Mouse (Mus musculus) cortical plate, adult 2 months (tissue): ENCODE measurements at regions not wholly inside any gene's neighbourhood (a gene's known extent, or its start where the extent isn't known, plus 50 kb on each side); places are given as distances from the start of the nearest gene placed in this dataset.

Source experiments
- CTCF ChIP-seq: fragments of 200-500 bp; IDR thresholded peaks from 2 replicates; pipeline ENCODE4 v1.5.1; 2011; ENCODE audit warnings: mild to moderate bottlenecking, control low read depth, low read length; ENCODE audit not compliant: insufficient read depth; ENCODE audit errors: extremely low read depth
- POLR2A ChIP-seq: fragments of 200-500 bp; IDR thresholded peaks from 2 replicates; pipeline ENCODE4 v1.6.1; 2011; ENCODE audit warnings: mild to moderate bottlenecking, low read length, control low read depth; ENCODE audit not compliant: insufficient read depth; ENCODE audit errors: extremely low read depth

- TF ChIP-seq CTCF (no peak), POLR2A (no peak)
Observed at GRCm38 (mm10) chr14:17020603-17021356, 201.8 kb upstream of the Rarb start.
